Mouse (Mus musculus) liver, embryonic 11.5 days (tissue): ENCODE data around the gene Plppr3. TPM values are rescaled to one million over a fixed set of nuclear protein-coding genes. Genes with fewer than 3 reads are reported as not detected.

Source experiments
- ATAC-seq: fragments of 200-750 bp; cut with Nextera tagmentation; replicated peaks from 2 replicates; pipeline ENCODE4 v1.8.0; 2017; ENCODE audit warnings: moderate number of reproducible peaks, mild to moderate bottlenecking, moderate TSS enrichment, moderate library complexity; ENCODE audit not compliant: low FRiP score
- DNase-seq: peaks from one replicate; pipeline ENCODE4 v3.0.0-alpha.2; 2017; ENCODE audit warnings: low spot score
- H3K27ac ChIP-seq: fragments of 300-500 bp; sonication (generic); 2 replicates; pipeline ENCODE4 v1.5.1; 2014; ENCODE audit warnings: mild to moderate bottlenecking, low read depth, low read length, control low read depth
- H3K27me3 ChIP-seq: fragments of 300-500 bp; sonication (generic); replicated peaks from 2 replicates; pipeline ENCODE4 v1.6.1; 2014; ENCODE audit warnings: low read length, mixed read lengths; ENCODE audit not compliant: control insufficient read depth, insufficient read depth
- H3K36me3 ChIP-seq: fragments of 300-500 bp; sonication (generic); 2 replicates; pipeline ENCODE4 v1.6.1; 2014; ENCODE audit warnings: mild to moderate bottlenecking, low read length, moderate library complexity, mixed read lengths; ENCODE audit not compliant: control insufficient read depth, insufficient read depth
- H3K4me1 ChIP-seq: fragments of 300-500 bp; sonication (generic); replicated peaks from 2 replicates; pipeline ENCODE4 v1.6.1; 2014; ENCODE audit warnings: low read length, mixed read lengths; ENCODE audit not compliant: control insufficient read depth, insufficient read depth
- H3K4me2 ChIP-seq: fragments of 300-500 bp; sonication (generic); 2 replicates; pipeline ENCODE4 v1.6.1; 2014; ENCODE audit warnings: mild to moderate bottlenecking, control low read depth, moderate library complexity
- H3K4me3 ChIP-seq: fragments of 300-500 bp; sonication (generic); 2 replicates; pipeline ENCODE4 v1.5.1; 2014; ENCODE audit warnings: low read depth, low read length, control low read depth
- H3K9ac ChIP-seq: fragments of 300-500 bp; sonication (generic); 2 replicates; pipeline ENCODE4 v1.6.1; 2014; ENCODE audit warnings: low read depth, low read length, control low read depth
- H3K9me3 ChIP-seq: fragments of 300-500 bp; sonication (generic); 2 replicates; pipeline ENCODE4 v1.6.1; 2016; ENCODE audit warnings: low read length, inconsistent platforms, mixed read lengths; ENCODE audit not compliant: control insufficient read depth
- whole genome bisulfite sequencing: fragments of 180-500 bp; shearing (Covaris S2); extraction: QIAGEN DNeasy Blood & Tissue Kit; methylation state at CpG from one replicate; pipeline ENCODE4 v1.1.7; 2014; 5-methylcytosine and 5-hydroxymethylcytosine counted together
- polyA plus RNA-seq: library from polyadenylated mRNA; unstranded; fragments of >200 nt; fragmentation: Nextera tagmentation; extraction: Ambion mirVana; gene quantifications from 2 replicates; pipeline ENCODE4 v1.2.1, GENCODE M21; 2014

Plppr3 gene
- polyA plus RNA-seq, 1 experiment from 2014 or later: 20.9 TPM

- no peaks in the 10 kb centered on the region for H3K4me1 ChIP-seq
- no peak overlapping the region for H3K27ac ChIP-seq
- 73% methylated on average over 3 of the region's 3 CpGs for WGBS
- no peak overlapping the region for H3K4me3 ChIP-seq
- H3K9ac ChIP-seq: no peak overlapping the region
- no peaks in the 10 kb centered on the region for H3K27me3 ChIP-seq
- no peak overlapping the region for H3K4me2 ChIP-seq
- no peaks in the 10 kb centered on the region for H3K9me3 ChIP-seq
- no peaks in the 10 kb centered on the region for H3K36me3 ChIP-seq
- no peak for ATAC-seq
- DNase-seq: no peak
These were observed 32.1 kb downstream of the Plppr3 start for GRCm38 (mm10) chr10:79842322-79842721.

- WGBS: under 1% methylated on average over 24 of the region's 24 CpGs
- peak overlapping the region; percentile 6; the same call in 1 of the 2 replicates for H3K27ac ChIP-seq
These were observed 33.5 kb downstream of the Plppr3 start for GRCm38 (mm10) chr10:79840644-79841551.

GRCm38 (mm10) chr10:79840091-79840490 is 34.3 kb downstream of the Plppr3 start:
- H3K9me3 ChIP-seq: no peaks in the 10 kb centered on the region
- H3K4me3 ChIP-seq: no peak overlapping the region
- 0 out of 2 replicates have a peak overlapping the region, but pooled peaks have one; percentile 6 for H3K27ac ChIP-seq
- H3K4me2 ChIP-seq: no peak overlapping the region; the same call in 1 of the 2 replicates
- H3K9ac ChIP-seq: no peak overlapping the region
- ATAC-seq: no peak
- WGBS: 78% methylated on average over 3 of the region's 3 CpGs
- no peaks in the 10 kb centered on the region for H3K27me3 ChIP-seq
- DNase-seq: no peak
- H3K4me1 ChIP-seq: no peaks in the 10 kb centered on the region
- no peaks in the 10 kb centered on the region for H3K36me3 ChIP-seq

More at GRCm38 (mm10) chr10:79840644-79841551, 33.5 kb downstream of the Plppr3 start:
- peak; percentile 62 for DNase-seq
- peak overlapping the region; percentile 72 for H3K4me2 ChIP-seq
- peak overlapping the region; percentile 51 for H3K4me3 ChIP-seq
- no peaks in the 10 kb centered on the region for H3K36me3 ChIP-seq
- peak overlapping the region; percentile 51 for H3K9ac ChIP-seq
- H3K27me3 ChIP-seq: no peaks in the 10 kb centered on the region
- H3K4me1 ChIP-seq: no peaks in the 10 kb centered on the region
- ATAC-seq: peak; percentile 81
- no peaks in the 10 kb centered on the region for H3K9me3 ChIP-seq

GRCm38 (mm10) chr10:79838151-79838550 is 36.3 kb downstream of the Plppr3 start:
- H3K36me3 ChIP-seq: no peaks in the 10 kb centered on the region
- 39% methylated on average over 2 of the region's 2 CpGs for WGBS
- no peak for ATAC-seq
- DNase-seq: no peak
- H3K27me3 ChIP-seq: no peaks in the 10 kb centered on the region
- no peak overlapping the region for H3K4me2 ChIP-seq
- H3K4me1 ChIP-seq: no peaks in the 10 kb centered on the region
- H3K9ac ChIP-seq: no peak overlapping the region
- no peaks in the 10 kb centered on the region for H3K9me3 ChIP-seq
- no peak overlapping the region for H3K27ac ChIP-seq
- H3K4me3 ChIP-seq: no peak overlapping the region

GRCm38 (mm10) chr10:79836918-79837317 is 37.5 kb downstream of the Plppr3 start:
- Histone ChIP-seq H3K9ac (no peak overlapping the region), H3K36me3 (no peaks in the 10 kb centered on the region), H3K4me2 (no peak overlapping the region), H3K9me3 (no peaks in the 10 kb centered on the region), H3K4me3 (no peak overlapping the region), H3K27ac (no peak overlapping the region), H3K27me3 (no peaks in the 10 kb centered on the region), H3K4me1 (no peaks in the 10 kb centered on the region)
- 90% methylated on average over 3 of the region's 3 CpGs for WGBS
- ATAC-seq (no peak), DNase-seq (no peak)

- Histone ChIP-seq H3K27me3 (no peaks in the 10 kb centered on the region), H3K9me3 (no peaks in the 10 kb centered on the region), H3K9ac (no peak overlapping the region), H3K4me1 (no peaks in the 10 kb centered on the region), H3K27ac (no peak overlapping the region), H3K4me2 (no peak overlapping the region), H3K36me3 (no peaks in the 10 kb centered on the region), H3K4me3 (no peak overlapping the region)
- ATAC-seq: peak; percentile 59
- DNase-seq: peak; percentile 78
- WGBS: 31% methylated on average over 9 of the region's 9 CpGs
These were observed 39.5 kb downstream of the Plppr3 start for GRCm38 (mm10) chr10:79834769-79835398.

GRCm38 (mm10) chr10:79832786-79833181 is 41.6 kb downstream of the Plppr3 start:
- no peak overlapping the region for H3K9ac ChIP-seq
- no peak for ATAC-seq
- H3K9me3 ChIP-seq: no peaks in the 10 kb centered on the region
- no peaks in the 10 kb centered on the region for H3K4me1 ChIP-seq
- H3K4me3 ChIP-seq: no peak overlapping the region
- H3K27ac ChIP-seq: no peak overlapping the region
- H3K36me3 ChIP-seq: no peaks in the 10 kb centered on the region
- H3K4me2 ChIP-seq: no peak overlapping the region
- no peak for DNase-seq
- WGBS: 64% methylated on average over 9 of the region's 9 CpGs
- H3K27me3 ChIP-seq: no peaks in the 10 kb centered on the region

GRCm38 (mm10) chr10:79832026-79832785 is 42.2 kb downstream of the Plppr3 start:
- DNase-seq: no peak
- no peak overlapping the region for H3K27ac ChIP-seq
- no peak overlapping the region for H3K4me3 ChIP-seq
- no peaks in the 10 kb centered on the region for H3K9me3 ChIP-seq
- no peaks in the 10 kb centered on the region for H3K4me1 ChIP-seq
- no peaks in the 10 kb centered on the region for H3K36me3 ChIP-seq
- no peak overlapping the region for H3K4me2 ChIP-seq
- no peak for ATAC-seq
- no peak overlapping the region for H3K9ac ChIP-seq
- no peaks in the 10 kb centered on the region for H3K27me3 ChIP-seq
- WGBS: 75% methylated on average over 7 of the region's 7 CpGs
